Mouse (Mus musculus) B cell, adult 2 months (primary cell): ENCODE data around the gene Rsf1.

ENCODE experiments used
- DNase-seq, 2 experiments: peaks; one replicate each; pipeline ENCODE4 v3.0.0; 2022

Rsf1 gene

DNA sequence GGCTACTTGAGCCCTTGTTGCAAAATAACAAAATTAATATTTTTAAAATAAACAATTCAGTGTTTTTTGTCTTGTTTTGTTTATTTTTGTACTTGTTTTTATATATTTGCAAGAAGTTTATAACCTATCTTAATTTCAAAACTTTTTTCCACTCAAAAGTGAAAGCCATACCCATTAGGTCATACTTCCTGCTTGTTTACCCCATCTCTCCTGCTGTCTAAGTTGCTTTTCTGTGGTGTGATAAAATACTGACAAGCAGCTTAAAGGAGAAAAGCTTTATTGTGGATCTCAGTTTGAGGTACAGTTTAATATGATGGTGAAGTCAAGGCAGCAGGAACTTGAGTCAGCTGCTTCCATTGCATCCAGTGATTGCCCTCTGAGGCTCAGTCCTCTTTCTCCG lies 53.2 kb downstream of the Rsf1 start:
- DNase-seq, result no peak

DNA sequence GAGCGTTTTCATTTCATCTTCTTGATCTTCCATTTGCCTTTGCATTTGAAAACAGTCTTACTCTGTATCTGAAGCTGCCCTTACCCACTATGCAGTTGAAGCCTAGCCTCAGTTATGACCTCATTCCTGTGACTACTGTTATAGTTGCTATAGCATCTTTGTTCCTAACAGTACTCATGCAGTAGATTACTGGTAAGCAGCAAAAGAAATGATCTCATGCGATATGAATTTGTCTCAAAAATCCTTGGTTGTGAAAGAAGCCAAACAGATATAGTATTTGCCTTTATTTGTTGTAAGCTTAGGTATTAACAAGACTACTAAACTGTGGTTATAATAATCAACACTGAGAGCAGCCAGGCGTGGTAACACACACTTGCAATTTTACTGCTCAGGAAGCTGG lies 65.4 kb downstream of the Rsf1 start:
- DNase-seq, result no peak

DNA sequence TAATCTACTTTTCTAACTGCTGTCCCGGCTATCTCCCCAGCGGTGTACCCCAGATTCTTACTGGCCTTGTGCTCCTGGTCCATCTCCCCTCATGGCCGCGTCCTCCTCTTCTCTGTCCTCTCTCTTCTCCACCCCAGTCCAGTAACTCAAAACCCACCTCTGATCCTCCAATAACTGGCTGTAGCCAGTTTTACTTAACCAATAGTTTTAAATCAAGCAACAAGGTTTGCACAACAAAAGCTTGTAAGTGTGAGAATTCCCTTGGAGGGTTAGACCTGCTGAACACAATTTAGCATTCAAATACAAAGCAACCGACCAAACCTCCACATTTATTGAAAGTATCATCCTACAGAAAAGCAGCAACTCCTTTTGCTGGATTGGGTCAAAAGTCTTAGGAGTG lies 68.0 kb downstream of the Rsf1 start:
- no peak for DNase-seq

DNA sequence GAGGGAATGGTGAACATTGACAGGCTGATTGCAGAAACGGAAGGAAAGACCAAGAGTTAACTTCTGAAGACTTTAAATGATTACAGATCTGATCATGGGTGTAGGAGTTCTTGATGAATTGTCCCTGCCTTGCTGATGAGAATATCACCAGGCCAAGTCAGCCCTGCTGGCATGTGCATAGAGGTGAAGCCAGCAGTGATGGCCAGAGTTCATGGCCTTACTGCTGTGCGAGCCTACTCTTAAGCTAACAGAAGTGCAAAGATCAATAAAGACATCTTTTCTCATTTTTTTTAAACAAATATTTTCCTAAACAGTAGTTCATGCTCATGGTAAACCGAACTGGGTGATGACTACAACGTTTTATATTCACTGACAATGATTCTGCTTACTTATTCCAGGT lies 71.0 kb downstream of the Rsf1 start:
- no peak for DNase-seq

DNA sequence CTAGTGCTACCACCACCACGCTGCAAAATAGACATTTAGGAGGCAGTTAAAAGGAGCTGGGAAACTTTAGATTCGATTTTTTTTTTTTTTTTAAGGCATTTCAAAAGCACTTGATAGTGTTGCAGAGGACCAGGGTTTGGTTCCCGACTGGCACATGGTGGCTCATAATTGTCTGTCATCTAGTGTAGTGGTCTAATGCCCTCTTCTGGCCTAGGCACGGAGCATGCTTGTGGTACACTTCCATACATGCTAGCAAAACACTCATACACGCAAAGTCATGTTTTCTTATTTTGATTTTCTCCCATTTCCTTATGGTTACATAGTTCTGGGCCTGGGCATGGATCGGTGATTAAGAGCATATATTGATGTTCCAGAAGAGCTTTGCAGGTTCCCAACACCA lies 76.5 kb downstream of the Rsf1 start:
- DNase-seq, result no peak

DNA sequence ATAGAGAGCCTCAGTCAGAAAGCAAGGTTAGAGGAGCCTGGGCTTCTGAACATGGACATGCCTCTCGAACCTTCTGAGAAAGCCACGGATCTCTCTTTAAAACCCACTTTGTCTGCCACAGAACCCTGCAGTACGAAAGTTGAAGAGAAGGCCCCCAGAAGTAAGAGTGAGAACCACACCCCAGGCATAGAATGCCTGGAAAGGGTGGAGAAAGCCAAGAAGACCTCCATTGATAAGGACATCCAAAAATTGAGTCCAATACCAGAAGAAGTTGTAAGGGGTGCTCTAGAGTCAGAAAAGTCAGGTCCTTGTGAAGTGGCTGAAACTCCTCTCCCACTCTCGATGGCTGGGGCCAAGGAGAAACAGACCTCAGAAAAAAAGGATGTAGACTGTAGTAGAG lies 81.9 kb downstream of the Rsf1 start:
- no peak for DNase-seq

DNA sequence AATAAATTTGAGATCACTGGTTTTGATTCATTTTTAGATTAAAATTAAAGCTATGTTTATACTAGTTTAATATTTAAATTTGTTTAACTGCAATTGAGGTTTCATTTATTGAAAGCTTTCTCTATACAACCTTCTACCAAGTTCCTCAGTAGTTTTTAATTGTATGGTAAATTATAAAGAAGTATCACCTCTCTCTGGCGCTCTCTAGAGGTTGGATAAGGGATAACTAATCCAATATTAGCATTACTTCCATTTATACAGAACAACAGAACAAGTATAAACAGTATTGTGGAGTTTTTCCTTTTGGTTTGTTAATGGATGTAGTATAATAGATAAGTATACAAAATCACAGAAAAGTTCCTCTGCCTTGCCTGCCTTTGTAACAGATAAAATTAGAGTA lies 99.5 kb downstream of the Rsf1 start:
- DNase-seq, result no peak

DNA sequence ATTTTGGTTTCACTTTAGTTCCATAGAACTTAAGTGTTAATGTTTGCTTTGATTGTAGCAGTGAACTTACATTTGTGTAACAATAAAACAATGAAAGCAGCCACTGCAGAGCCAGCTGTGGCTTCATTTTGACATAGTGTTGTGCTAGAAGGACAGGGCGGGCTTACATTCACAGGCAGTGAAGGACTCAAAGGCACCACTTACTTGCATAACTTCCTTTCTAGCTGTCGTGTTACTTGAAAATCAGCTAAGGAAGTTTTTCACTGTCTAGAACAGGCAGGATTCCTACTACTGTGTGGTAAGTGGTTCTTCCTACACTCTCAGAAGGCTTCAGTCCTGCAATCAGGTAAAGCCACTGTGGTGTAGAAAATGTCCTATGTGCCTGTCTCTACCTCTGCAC lies 108.1 kb downstream of the Rsf1 start:
- no peak for DNase-seq

DNA sequence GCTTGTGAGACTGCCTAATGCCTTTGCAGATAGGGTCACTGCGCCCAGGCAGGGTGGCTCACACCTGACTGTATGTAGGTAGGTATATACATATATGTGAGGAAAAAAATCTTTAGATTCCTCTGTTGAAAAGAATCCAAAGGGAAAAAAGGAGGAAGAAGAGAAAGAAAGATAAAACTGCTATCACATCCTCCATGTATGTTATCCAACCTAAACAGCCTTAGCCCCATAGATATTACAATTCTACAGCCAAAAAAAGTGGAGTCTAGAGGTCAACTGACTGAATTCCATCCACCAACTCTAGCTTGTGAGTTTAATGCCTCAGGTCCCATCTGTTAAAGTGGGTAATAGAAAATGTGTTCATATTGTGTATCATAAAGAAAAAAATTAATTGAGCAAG lies 115.8 kb downstream of the Rsf1 start:
- DNase-seq, result no peak

DNA sequence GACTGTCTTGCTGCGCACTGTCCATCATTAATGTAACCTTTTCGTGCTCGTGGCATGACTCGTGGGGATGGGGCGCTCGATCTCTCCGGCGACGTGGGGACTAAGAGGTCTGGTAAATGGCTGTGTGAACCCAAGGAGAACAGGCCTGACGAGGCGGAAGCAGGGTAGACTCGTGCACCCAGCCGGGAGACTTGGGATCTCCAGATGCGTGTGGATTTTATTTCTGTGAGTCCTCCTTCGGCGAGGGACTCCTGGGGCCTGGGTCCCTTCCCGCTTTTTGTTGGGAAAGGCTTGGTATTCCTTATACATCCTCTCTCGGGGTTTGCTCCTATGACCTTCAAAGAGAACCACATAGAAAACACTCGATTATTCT lies 116.4 kb downstream of the Rsf1 start:
- DNase-seq, result no peak

DNA sequence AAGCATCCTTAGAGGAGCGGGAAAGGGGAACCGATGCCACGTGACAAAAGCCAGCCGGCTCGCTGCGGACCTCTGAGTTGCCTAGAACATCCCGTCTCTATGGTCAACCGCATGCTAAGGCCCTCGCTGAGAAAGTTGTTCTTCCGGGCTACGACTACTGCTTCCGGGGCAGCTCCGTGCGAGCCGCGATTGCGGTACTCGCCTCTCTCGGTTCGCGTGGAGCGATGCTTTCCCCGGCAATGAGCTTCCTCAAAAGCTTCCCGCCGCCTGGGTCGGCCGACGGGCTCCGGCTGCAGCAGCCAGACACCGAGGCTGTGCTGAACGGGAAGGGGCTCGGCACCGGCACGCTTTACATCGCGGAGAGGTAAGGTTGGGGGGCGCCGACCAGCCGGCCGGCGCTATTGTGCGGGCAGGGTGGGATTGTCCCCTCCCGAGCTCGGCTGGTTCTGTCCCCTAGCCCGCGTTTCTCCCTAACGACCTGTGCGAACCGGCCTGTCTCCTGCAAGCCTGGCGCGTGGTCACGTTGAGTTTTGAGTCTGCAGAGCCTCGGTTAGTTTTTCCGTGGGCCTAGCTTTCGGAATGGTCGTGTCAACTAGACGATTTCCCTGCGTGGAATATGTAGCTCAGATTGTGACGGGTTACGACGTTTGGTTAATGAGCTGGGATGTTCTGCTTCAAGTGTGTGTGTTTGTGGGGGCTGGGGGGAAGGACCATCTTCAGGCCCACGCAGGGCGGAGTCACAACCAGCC lies 117.0 kb downstream of the Rsf1 start, which contains the start of gene Clns1a:
Gene Clns1a, plus strand, starts transcription at position 129 of the 749 bp plus-strand sequence.
- peak; percentile 88 to 89 for DNase-seq

DNA sequence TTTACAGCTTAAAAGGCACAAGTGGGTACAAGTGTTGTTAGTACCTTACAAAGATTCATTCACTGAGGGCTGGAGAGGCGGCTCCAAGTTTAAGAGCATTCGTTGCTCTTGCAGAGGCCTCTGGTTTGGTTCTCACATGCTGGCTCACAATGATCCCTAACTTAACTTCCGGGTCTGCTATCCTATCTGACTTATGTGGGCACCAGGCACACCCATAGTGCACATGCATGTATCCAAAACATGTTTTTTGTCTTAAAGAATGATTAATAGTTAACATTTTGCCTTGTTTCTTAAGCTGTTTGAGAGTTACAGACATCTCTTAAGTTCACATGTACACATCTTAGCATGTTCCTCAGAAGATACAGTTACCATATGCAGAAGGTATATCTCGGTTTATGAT lies 120.5 kb downstream of the Rsf1 start:
- DNase-seq, result no peak

DNA sequence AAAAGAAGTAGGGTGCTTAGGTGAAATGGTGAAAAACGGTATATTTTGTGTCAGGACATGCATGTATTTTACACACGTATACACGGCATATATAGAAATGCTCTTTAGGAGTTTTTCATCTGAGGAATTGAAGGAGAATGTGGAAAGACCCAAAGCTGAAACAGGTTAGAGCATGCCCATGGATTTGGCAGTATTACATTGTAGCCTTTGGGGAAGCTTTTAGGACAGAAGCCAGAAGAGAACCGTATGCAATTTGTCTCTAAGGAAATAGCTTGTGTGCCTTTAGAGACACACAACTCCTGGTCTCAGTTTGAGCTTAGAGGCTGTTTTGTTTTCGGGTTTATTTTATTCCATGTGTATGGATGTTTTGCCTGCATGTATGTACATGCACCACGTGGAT lies 121.4 kb downstream of the Rsf1 start:
- no peak for DNase-seq

DNA sequence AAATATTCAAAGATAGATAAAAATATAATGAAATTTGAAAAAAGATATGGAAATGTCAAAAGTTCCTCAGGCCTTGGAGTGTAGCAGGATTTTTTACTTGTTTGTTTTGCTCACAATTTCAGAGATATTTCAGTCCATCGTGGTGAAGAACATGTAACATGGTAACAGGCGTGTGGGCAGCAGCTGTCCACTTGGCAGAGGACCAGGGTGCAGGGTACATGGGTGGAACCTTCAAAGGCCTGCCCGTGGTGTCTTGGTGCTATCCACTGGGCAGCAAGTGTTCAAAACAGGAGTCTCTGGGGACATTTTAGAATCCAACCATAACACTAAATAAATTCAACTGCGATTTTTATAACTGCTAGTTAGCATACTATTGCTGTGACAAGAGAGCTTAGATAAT lies 127.4 kb downstream of the Rsf1 start:
- no peak for DNase-seq

DNA sequence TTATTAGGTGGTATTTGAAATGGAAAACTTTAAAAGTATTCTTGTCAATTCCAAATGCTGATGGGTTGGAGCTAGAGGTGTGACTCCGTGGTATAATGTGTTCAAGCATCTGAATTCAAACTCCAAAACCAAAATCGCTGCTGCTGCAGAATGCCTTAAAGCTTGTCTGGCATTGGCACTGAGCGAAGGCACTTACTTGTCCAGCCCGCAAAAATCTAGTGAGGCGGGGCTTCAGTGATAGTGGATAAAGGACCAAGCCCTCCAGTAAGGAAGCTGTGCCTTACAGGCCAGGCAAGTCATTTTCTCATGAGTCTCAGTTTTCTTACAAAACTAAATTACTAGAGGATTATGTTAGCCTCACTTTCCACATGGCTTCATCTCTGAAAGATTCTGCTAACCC lies 128.1 kb downstream of the Rsf1 start:
- DNase-seq, result no peak

DNA sequence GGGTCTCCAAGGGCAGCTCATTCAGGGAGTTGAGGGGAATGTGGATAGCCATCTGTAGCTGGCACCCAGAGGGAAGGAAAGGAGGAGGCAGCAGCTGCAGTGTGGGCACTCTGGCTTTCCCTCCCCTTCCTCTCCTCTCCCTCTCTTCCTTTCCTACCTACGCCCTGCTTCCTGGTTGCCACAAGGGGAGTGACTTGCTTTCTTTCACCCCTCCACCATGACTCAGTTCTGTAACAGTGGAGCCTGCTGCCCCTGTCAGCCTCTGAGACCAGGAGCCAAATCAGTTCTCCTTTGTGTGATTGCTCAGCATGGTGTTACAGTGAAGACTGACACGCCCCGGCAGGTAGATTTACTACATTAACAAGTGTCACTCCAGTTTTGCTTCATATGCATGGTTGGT lies 129.5 kb downstream of the Rsf1 start:
- DNase-seq, result no peak

DNA sequence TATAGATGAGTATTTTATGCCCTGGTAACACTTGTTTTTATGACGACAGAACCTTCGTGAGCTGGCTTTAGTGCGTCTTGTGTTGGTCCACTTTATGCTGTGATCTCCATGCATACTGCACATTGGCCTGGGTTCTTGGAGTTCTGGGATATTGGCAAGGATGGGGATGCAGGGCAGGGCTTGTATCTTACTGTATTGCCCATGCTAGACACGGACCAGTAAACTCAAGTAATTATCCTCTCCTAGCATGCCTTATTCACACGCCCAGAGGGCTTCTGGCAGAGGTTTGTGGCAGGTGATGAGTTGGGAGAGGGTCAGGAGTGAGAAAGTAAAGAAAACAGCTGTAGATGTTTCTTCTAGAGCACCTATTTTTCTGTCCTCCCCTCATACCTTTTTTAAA lies 135.0 kb downstream of the Rsf1 start:
- DNase-seq, result no peak

DNA sequence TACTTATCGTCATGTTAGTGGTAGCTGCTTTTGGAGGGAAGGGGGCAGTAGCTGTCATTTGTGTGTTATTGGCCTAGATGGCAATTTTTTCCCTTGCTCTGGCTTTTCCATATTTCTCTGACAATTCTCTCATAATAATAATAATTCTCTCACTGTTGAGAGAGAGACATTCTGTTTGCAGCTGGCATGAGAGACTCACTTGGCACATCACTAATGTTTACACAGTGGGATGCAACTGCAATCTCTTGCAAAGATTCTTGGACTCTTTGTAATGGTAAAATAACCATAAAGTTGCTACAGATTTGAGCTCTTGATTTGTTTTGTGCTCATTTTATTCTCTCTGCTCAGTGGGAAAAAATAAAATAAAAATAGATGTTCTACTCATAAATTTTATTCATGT lies 137.6 kb downstream of the Rsf1 start:
- DNase-seq, result no peak

DNA sequence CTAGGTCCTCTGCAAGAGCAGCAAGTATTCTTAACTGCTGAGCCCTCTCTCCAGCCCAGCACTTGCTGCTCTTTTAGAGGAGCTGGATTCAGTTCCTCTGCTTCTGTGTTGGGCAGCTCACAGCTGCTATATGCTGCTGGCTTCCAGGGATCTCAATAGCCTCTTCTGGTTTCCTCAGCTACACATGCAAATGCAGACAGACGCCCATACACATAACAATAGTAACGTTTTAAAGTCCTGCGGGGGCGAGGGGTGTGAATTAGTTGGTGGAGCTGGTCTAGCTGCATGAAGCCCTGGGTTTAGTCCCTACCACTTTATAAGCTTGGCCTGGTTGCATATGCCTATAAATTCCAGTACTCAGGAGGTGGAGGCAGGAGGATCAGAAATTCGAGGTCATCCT lies 139.4 kb downstream of the Rsf1 start:
- no peak for DNase-seq

DNA sequence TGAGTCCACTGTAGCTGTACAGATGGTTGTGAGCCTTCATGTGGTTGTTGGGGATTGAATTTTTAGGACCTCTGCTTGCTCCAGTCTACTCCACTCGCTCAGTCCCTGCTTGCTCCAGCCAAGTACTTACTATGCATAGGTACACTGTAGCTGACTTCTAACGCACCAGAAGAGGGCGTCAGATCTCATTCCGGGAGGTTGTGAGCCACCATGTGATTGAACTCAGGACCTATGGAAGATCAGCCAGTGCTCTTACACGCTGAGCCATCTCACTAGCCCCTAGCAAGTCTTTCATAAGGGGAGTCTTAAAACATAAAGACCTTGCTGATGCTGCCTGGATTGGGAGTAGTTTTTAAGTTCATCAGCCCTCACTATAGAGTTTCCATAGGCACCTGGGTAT lies 140.4 kb downstream of the Rsf1 start:
- DNase-seq, result no peak

DNA sequence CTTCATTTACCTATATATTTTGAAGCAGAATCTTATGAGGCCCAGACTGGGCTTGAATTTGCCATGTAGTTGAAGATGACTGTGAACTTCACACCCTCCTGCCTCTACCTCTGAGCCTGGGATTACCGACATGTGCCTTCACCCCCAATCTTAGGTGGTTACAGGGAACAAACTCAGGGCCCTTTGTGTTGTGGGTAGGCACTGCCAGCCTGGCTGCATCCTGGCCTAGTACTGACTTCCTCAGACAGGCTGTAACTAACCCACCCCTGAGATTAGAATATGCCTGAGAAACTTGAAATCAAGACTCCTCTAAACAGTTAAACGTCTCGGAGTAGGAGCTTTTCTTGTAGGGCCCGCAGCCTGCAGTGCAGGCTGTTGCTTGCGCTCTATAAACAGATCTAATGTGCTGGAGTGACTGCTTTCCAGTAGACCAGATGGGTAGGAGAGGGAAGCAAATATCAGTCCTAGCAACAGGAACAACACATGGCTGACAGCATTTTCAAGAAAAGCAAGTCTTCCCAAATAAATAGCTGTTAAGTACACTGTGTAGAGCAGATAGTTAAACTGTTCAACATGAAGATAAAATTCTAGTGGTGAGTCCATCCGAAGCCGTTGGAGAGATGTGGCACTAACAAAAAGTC lies 142.7 kb downstream of the Rsf1 start:
- no peak for DNase-seq

DNA sequence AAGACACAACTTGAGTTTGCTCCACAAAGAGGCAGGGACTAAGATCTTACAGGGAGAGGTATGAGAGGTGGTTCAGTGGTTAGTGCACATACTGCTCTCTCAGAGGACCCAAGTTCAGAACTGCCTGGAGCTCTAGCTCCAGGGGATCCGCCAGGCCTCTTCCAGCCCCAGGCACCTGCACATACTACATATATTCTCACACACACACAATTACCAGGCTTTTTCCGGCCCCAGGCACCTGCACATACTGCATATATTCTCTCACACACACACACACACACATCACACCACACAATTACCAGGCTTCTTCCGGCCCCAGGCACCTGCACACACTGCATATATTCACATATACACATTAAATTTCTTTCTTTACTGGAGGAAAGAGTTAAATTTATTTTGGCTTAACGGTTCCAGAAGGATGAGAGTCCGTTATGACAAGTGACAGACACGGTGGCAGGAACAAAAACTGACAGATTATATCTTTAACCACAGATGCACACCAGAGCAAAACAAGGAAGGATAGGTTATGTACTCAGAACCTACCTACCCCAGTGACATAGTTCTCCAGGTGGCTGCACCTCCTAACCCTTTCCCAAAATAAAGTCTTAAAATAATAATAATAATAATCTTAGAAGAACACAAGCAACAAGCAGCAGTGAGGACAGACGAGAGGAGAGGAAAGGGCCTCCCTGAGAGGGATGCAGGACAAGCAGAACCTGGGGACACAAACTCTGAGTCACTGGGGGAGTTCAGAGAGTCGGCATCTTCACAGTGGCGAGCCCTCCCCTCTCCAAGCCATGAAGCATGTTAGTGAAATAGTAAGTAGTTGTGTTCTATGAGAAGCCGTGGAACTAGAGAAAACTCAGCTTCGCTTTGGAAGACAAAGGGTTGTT lies 144.2 kb downstream of the Rsf1 start:
- no peak for DNase-seq

DNA sequence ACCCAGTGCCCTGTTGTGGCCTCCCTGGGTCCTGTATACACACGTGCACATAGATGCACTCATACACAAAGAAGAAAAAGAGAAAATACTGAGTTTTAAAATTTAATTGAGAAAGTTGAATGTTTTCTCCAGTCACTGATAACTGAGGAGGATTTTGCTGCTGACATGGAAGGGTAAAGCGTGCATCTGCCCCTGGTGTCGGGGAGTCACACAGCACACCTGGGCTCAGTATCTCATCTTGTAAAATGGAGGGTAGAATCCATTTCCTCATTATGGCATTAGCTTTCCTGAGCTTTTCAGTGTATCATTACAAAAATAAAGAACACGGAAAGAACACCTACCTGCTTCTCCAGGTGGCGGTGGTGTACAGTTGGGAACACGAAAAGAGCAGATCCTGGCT lies 145.7 kb downstream of the Rsf1 start:
- no peak for DNase-seq

DNA sequence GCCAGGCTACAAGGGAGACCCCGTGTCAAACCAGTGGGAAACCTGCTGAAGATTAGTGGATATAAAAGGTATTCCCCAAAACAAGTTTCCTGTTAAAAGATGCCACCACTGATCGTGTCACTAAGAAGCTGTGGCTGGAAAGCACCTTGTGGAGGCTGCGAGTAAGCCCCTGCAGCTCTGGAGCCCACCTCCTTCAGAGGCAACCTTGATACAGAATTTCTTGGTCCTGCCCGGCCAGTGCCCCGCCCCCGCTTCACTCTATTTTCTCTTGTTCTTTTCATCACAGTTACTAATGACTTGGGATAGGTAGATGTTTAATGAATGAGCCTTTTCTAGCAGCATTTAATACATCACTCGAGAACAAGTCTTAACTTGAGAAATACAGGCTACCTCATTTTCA lies 146.4 kb downstream of the Rsf1 start:
- no peak for DNase-seq
